ENCODE assay signal across 27 mouse cellular contexts in genomic region chr8:106004538-106005207, GRCm38 (mm10). TPM values are rescaled to one million over a fixed set of nuclear protein-coding genes. Genes with fewer than 3 reads are reported as not detected.
DNase-seq lines count a peak whose midpoint lies in the region; TF ChIP-seq lines count a peak whose summit lies in the region.
"Had no signal": no experiment of that assay in that cellular context is flagged by ENCODE, and none has a peak within 500 bp of the region (broad histone marks: within the 10 kb centered on the region; RNA-seq: fewer than 3 reads in every experiment).

No protein-coding gene starts in this region.

- H3K79me3 ChIP-seq in C2C12 (ENCODE audit: low read depth): peaks cover 2% of the 10 kb centered on the region

- no peak for TF ChIP-seq POLR2A in myocyte (IDR thresholded peaks at IDR 0.05; ENCODE audit: insufficient read length, low read depth)

- DNase-seq in NIH3T3 (ENCODE audit: low read depth): peak; percentile 45
- DNase-seq in kidney, postnatal 36 days: no peak
- no peak for DNase-seq in heart, embryonic 10.5 days (ENCODE audit: low spot score)
- no peak for DNase-seq in thymus, postnatal 14 days
- DNase-seq: adrenal gland, adult 8-10 months; adrenal gland, postnatal 36 days; B cell, adult 2 months; cerebellum, adult 11 months; cerebellum, adult 8-10 months; cerebellum, postnatal 14 days; gastrocnemius, postnatal 36 days; heart, adult 18-20 months; heart, postnatal 14 days had no signal

- H3K4me3 ChIP-seq in C2C12 (ENCODE audit: insufficient read depth, poor library complexity, severe bottlenecking) (no peak overlapping the region), macrophage (ENCODE audit: inconsistent target) (no peak overlapping the region), myocyte (no peak overlapping the region)
- no peak overlapping the region for H3K4me3 ChIP-seq in heart, embryonic 10.5 days
- H3K4me3 ChIP-seq: embryonic facial prominence, embryonic 10.5 days; heart, embryonic 15.5 days; hindbrain, embryonic 13.5 days had no signal

- 21% methylated on average over 8 of the region's 8 CpGs for WGBS in macrophage (ENCODE audit: missing documents)
- 78% methylated on average over 8 of the region's 8 CpGs for WGBS in heart, embryonic 10.5 days

- H3ac ChIP-seq in C2C12 (ENCODE audit: control insufficient read depth, insufficient read length, low read depth) (no peak overlapping the region), myocyte (ENCODE audit: control insufficient read depth, insufficient read length) (no peak overlapping the region)

- H3K27me3 ChIP-seq in C2C12 (ENCODE audit: control insufficient read depth, insufficient read depth, insufficient read length): no peaks in the 10 kb centered on the region
- H3K27me3 ChIP-seq in myocyte (ENCODE audit: control insufficient read depth, insufficient read depth, insufficient read length): no peaks in the 10 kb centered on the region
- no peaks in the 10 kb centered on the region for H3K27me3 ChIP-seq in heart, embryonic 10.5 days (ENCODE audit: insufficient read depth, poor library complexity, severe bottlenecking)
- H3K27me3 ChIP-seq: heart, embryonic 15.5 days; hindbrain, embryonic 13.5 days had no signal

- H3K4me1 ChIP-seq in heart, embryonic 10.5 days: peaks cover under 1% of the 10 kb centered on the region; the same call in 1 of the 2 replicates

- H3K79me2 ChIP-seq in C2C12 (ENCODE audit: control insufficient read depth, insufficient read depth) (peaks cover 10% of the 10 kb centered on the region), macrophage (ENCODE audit: inconsistent target) (peaks cover 17% of the 10 kb centered on the region), myocyte (ENCODE audit: control insufficient read depth, insufficient read depth) (no peaks in the 10 kb centered on the region)

- peak overlapping the region; percentile 93 for H3K27ac ChIP-seq in macrophage
- H3K27ac ChIP-seq in heart, embryonic 10.5 days: no peak overlapping the region
- H3K27ac ChIP-seq: embryonic facial prominence, embryonic 10.5 days; heart, embryonic 15.5 days; hindbrain, embryonic 13.5 days; hindbrain, postnatal 0 days had no signal

- H3K9me3 ChIP-seq in heart, embryonic 10.5 days: no peaks in the 10 kb centered on the region
- H3K9me3 ChIP-seq: embryonic facial prominence, embryonic 10.5 days; heart, embryonic 15.5 days; hindbrain, embryonic 13.5 days had no signal

- H3K4me2 ChIP-seq in myocyte (ENCODE audit: low read depth): no peak overlapping the region
- H3K4me2 ChIP-seq: heart, embryonic 11.5 days; heart, embryonic 15.5 days; hindbrain, embryonic 13.5 days had no signal

- TF ChIP-seq CTCF in C2C12 (IDR thresholded peaks at IDR 0.05; ENCODE audit: control insufficient read depth, insufficient read depth, insufficient read length): no peak

- H3K36me3 ChIP-seq in C2C12 (ENCODE audit: control insufficient read depth, insufficient read depth) (no peaks in the 10 kb centered on the region), macrophage (ENCODE audit: inconsistent target) (no peaks in the 10 kb centered on the region), myocyte (ENCODE audit: control insufficient read depth, insufficient read depth) (no peaks in the 10 kb centered on the region)
- 0 out of 2 replicates have a peak, but pooled peaks cover under 1% of the 10 kb centered on the region for H3K36me3 ChIP-seq in heart, embryonic 10.5 days
- H3K36me3 ChIP-seq: heart, embryonic 15.5 days had no signal

TF ChIP-seq in C2C12, 6 proteins besides CTCF, POLR2A, EP300 and RAD21:
- TF ChIP-seq MYOD1 (IDR thresholded peaks at IDR 0.05; ENCODE audit: control insufficient read depth, insufficient read length, low read depth): no peak
- peak; percentile 56 for TF ChIP-seq CEBPB (IDR thresholded peaks at IDR 0.05; ENCODE audit: low read depth)

TF ChIP-seq in myocyte, 11 proteins besides CTCF, POLR2A, EP300 and RAD21:
- TF ChIP-seq MAX (IDR thresholded peaks at IDR 0.05; ENCODE audit: low read depth) (no peak), CEBPB (IDR thresholded peaks at IDR 0.05; ENCODE audit: insufficient read depth, poor library complexity, severe bottlenecking) (peak; percentile 72)

RNA-seq across cellular contexts. Expression of gene Dpep2nb, which starts 1.1 kb away (rescaled TPM):
- polyA plus RNA-seq in C2C12 (2012; fragmentation: generic; extraction: Trizol): 0.05 TPM
- 1 to 10 TPM in 7 of 26 experiments, under 1 TPM in 4, not detected in 15; 0.80 to 2.4 (median 1.1) TPM for total RNA-seq in macrophage (2018; cell fraction: chromatin; rRNA removed)
- under 1 TPM in 13 of 26 experiments, not detected in 13; 0.10 to 0.61 (median 0.18) TPM for total RNA-seq in macrophage (2018; cell fraction: cytosol; rRNA removed)
- 10 to 100 TPM in 1 of 26 experiments, 1 to 10 TPM in 13, under 1 TPM in 5, not detected in 7; 0.46 to 11.4 (median 2.8) TPM for total RNA-seq in macrophage (2018; cell fraction: nucleus; rRNA removed)
- polyA plus RNA-seq in macrophage (2018): not detected in 3 replicates
- not detected for polyA plus RNA-seq in myocyte (2012; fragmentation: generic; extraction: Trizol)
- 0.31 TPM in 1 of 2 replicates, not detected in the other for polyA plus RNA-seq in heart, embryonic 10.5 days (2016; fragmentation: Nextera tagmentation; extraction: Ambion mirVana)
- total RNA-seq: adrenal gland, adult 8-10 months; gastrocnemius, adult 8-10 months; gastrocnemius, postnatal 36 days; heart, adult 18-20 months; heart, postnatal 14 days; hematopoietic stem cell, adult 5-6 weeks; hindbrain, postnatal 0 days had no signal
- polyA plus RNA-seq: brain, embryonic 14.5 days; embryonic facial prominence, embryonic 10.5 days; embryonic facial prominence, embryonic 14.5 days; forebrain, embryonic 14.5 days; heart, embryonic 15.5 days; hindbrain, embryonic 13.5 days; hindbrain, postnatal 0 days; intestine, embryonic 14.5 days had no signal

RNA-seq across cellular contexts. Expression of gene Ddx28, which starts 7.0 kb away (rescaled TPM):
- polyA plus RNA-seq in C2C12 (2012; fragmentation: generic; extraction: Trizol) (15.0 TPM), macrophage (2018) (10.2 to 19.4 TPM (median 15.9 TPM) in 3 replicates), myocyte (2012; fragmentation: generic; extraction: Trizol) (20.6 TPM)
- total RNA-seq in macrophage (2018; cell fraction: chromatin; rRNA removed): 10 to 100 TPM in 2 of 26 experiments, 1 to 10 TPM in 24; 3.6 to 10.7 (median 6.9) TPM
- total RNA-seq in macrophage (2018; cell fraction: cytosol; rRNA removed): 10 to 100 TPM; 14.7 to 22.6 (median 19.5) TPM
- total RNA-seq in macrophage (2018; cell fraction: nucleus; rRNA removed): 10 to 100 TPM in 24 of 26 experiments, 1 to 10 TPM in 2; 8.5 to 24.3 (median 16.6) TPM
- 16.1 and 18.7 TPM in 2 replicates for polyA plus RNA-seq in heart, embryonic 10.5 days (2016; fragmentation: Nextera tagmentation; extraction: Ambion mirVana)

RNA-seq across cellular contexts. Expression of gene Dus2, which starts 13.5 kb away (rescaled TPM):
- polyA plus RNA-seq in C2C12 (2012; fragmentation: generic; extraction: Trizol) (13.1 TPM), macrophage (2018) (7.6 to 13.0 TPM (median 7.7 TPM) in 3 replicates), myocyte (2012; fragmentation: generic; extraction: Trizol) (30.4 TPM)
- total RNA-seq in macrophage (2018; cell fraction: chromatin; rRNA removed): 10 to 100 TPM; 35.4 to 88.9 (median 46.9) TPM
- 10 to 100 TPM in 11 of 26 experiments, 1 to 10 TPM in 15; 6.7 to 12.7 (median 9.4) TPM for total RNA-seq in macrophage (2018; cell fraction: cytosol; rRNA removed)
- 10 to 100 TPM; 21.8 to 40.3 (median 25.2) TPM for total RNA-seq in macrophage (2018; cell fraction: nucleus; rRNA removed)
- polyA plus RNA-seq in heart, embryonic 10.5 days (2016; fragmentation: Nextera tagmentation; extraction: Ambion mirVana): 19.7 and 19.8 TPM in 2 replicates

RNA-seq across cellular contexts. Expression of gene Dpep3, which starts 25.4 kb away (rescaled TPM):
- not detected for polyA plus RNA-seq in C2C12 (2012; fragmentation: generic; extraction: Trizol)
- 10 to 100 TPM in 8 of 26 experiments, 1 to 10 TPM in 17, under 1 TPM in 1; 0.77 to 39.0 (median 4.7) TPM for total RNA-seq in macrophage (2018; cell fraction: chromatin; rRNA removed)
- total RNA-seq in macrophage (2018; cell fraction: cytosol; rRNA removed): under 1 TPM in 24 of 26 experiments, not detected in 2; 0.08 to 0.86 (median 0.19) TPM
- 10 to 100 TPM in 10 of 26 experiments, 1 to 10 TPM in 16; 1.2 to 37.0 (median 6.7) TPM for total RNA-seq in macrophage (2018; cell fraction: nucleus; rRNA removed)
- 0.10 to 0.34 TPM in 2 of 3 replicates, not detected in the other for polyA plus RNA-seq in macrophage (2018)
- polyA plus RNA-seq in myocyte (2012; fragmentation: generic; extraction: Trizol): not detected
- not detected in 2 replicates for polyA plus RNA-seq in heart, embryonic 10.5 days (2016; fragmentation: Nextera tagmentation; extraction: Ambion mirVana)
- total RNA-seq: adrenal gland, adult 8-10 months; adrenal gland, postnatal 36 days; gastrocnemius, adult 8-10 months; gastrocnemius, postnatal 36 days; heart, adult 18-20 months; heart, postnatal 14 days; hematopoietic stem cell, adult 5-6 weeks; hindbrain, postnatal 0 days had no signal
- polyA plus RNA-seq: brain, embryonic 14.5 days; embryonic facial prominence, embryonic 10.5 days; embryonic facial prominence, embryonic 14.5 days; forebrain, embryonic 14.5 days; heart, embryonic 11.5 days; heart, embryonic 15.5 days; hindbrain, embryonic 13.5 days; hindbrain, postnatal 0 days; intestine, embryonic 14.5 days had no signal

RNA-seq across cellular contexts. Expression of gene Slc12a4, which starts 38.8 kb away (rescaled TPM):
- polyA plus RNA-seq in C2C12 (2012; fragmentation: generic; extraction: Trizol): 79.1 TPM
- 100 to 1,000 TPM in 7 of 26 experiments, 10 to 100 TPM in 19; 36.5 to 518 (median 63.6) TPM for total RNA-seq in macrophage (2018; cell fraction: chromatin; rRNA removed)
- total RNA-seq in macrophage (2018; cell fraction: cytosol; rRNA removed): 10 to 100 TPM; 12.3 to 47.4 (median 24.5) TPM
- total RNA-seq in macrophage (2018; cell fraction: nucleus; rRNA removed): 100 to 1,000 TPM in 5 of 26 experiments, 10 to 100 TPM in 21; 34.2 to 296 (median 56.7) TPM
- 16.1 to 37.5 TPM (median 23.1 TPM) in 3 replicates for polyA plus RNA-seq in macrophage (2018)
- 95.7 TPM for polyA plus RNA-seq in myocyte (2012; fragmentation: generic; extraction: Trizol)
- 45.1 and 56.1 TPM in 2 replicates for polyA plus RNA-seq in heart, embryonic 10.5 days (2016; fragmentation: Nextera tagmentation; extraction: Ambion mirVana)
